Mouse (Mus musculus) megakaryocyte, embryonic 14.5 days (primary cell): ENCODE data around the gene Olfr69. TPM values are rescaled to one million over a fixed set of nuclear protein-coding genes. Genes with fewer than 3 reads are reported as not detected.
"Not testable (repeated sequence)": the region's sequence is repeated elsewhere in the genome, so short reads cannot be mapped to it uniquely, and the experiment has no call there.

ENCODE experiments used
- H3K27me3 ChIP-seq: replicated peaks from 2 replicates; pipeline ENCODE3; 2012; ENCODE audit warnings: inconsistent platforms
- H3K36me3 ChIP-seq: replicated peaks from 2 replicates; pipeline ENCODE3; 2012; ENCODE audit warnings: low read length, inconsistent platforms, mixed read lengths
- H3K4me1 ChIP-seq: 2 replicates; pipeline ENCODE4 v1.6.1; 2012; ENCODE audit warnings: inconsistent platforms
- H3K4me3 ChIP-seq: replicated peaks from 2 replicates; pipeline ENCODE3; 2012; ENCODE audit warnings: moderate library complexity, mild to moderate bottlenecking, inconsistent platforms
- H3K9me3 ChIP-seq: 2 replicates; pipeline ENCODE4 v1.6.1; 2012; ENCODE audit warnings: inconsistent platforms
- FLI1 ChIP-seq: IDR thresholded peaks from 2 replicates; pipeline ENCODE4 v1.6.1; 2012; ENCODE audit warnings: low read length, inconsistent platforms, mixed read lengths
- GATA1 ChIP-seq: IDR thresholded peaks from 3 replicates; pipeline ENCODE4 v1.6.1; 2012; ENCODE audit warnings: mixed read lengths, low read length, inconsistent platforms, borderline replicate concordance
- polyA plus RNA-seq: library from polyadenylated mRNA; stranded (reverse); fragments of >175 nt; gene quantifications from 2 replicates; pipeline ENCODE4 v1.2.3, GENCODE M21; 2012; ENCODE audit warnings: low replicate concordance; ENCODE audit not compliant: insufficient read depth

Gene Olfr69
- polyA plus RNA-seq, 1 experiment: not detected

GRCm38 (mm10) chr7:103806856-103807255, 35.5 kb upstream of the Olfr69 start:
- Histone ChIP-seq H3K9me3 (no peaks in the 10 kb centered on the region), H3K4me1 (peaks cover 30% of the 10 kb centered on the region), H3K27me3 (no peaks in the 10 kb centered on the region), H3K36me3 (no peaks in the 10 kb centered on the region), H3K4me3 (no peak overlapping the region)
- no peak for TF ChIP-seq FLI1
- TF ChIP-seq GATA1: no peak

DNA sequence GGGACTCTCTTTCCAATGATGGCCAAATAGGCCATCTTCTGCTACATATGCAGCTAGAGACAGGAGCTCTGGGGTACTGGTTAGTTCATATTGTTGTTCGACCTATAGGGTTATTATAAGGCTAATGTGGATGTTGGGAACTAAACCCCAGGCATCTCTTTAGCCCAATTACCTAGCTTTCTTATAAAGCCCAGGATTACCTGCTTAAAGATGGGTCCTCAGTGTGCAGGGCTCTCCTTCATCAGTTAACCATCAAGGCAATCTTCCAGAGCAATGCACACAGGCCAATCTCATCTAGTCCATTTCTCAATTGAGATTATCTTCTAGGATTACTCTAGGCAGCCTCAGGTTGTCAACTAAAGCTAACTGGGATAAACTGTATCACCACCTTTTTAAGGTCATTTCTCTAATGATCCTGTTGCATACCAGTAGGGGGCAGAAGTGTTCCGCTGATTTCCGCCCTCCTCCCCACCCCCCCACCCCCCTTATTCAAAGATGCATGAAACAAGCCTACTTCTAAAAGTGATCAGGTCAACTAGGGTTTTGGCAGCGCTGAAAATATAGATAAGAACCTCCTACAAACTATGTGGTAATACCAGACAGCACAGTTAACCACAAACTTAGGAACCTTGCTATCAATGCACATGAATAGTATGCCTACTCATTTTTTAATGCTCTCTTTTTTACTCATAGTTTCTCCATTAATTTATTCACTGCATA, 21.4 kb upstream of the Olfr69 start:
- Histone ChIP-seq H3K9me3 (no peaks in the 10 kb centered on the region), H3K4me1 (peaks cover 8% of the 10 kb centered on the region), H3K36me3 (peaks cover 2% of the 10 kb centered on the region), H3K4me3 (no peak overlapping the region), H3K27me3 (no peaks in the 10 kb centered on the region)
- TF ChIP-seq FLI1 (no peak), GATA1 (no peak)

- Histone ChIP-seq H3K4me1 (peaks cover 11% of the 10 kb centered on the region), H3K4me3 (no peak within 1 kb of the TSS), H3K36me3 (peaks cover 2% of the 10 kb centered on the region), H3K27me3 (no peaks in the 10 kb centered on the region), H3K9me3 (no peaks in the 10 kb centered on the region)
- TF ChIP-seq FLI1 (no peak), GATA1 (no peak)
Observed at GRCm38 (mm10) chr7:103791721-103792120, 20.3 kb upstream of the Olfr69 start, which contains the start of gene Olfr67. TSS of gene Olfr67 (minus strand) at chr7:103791821.

- H3K36me3 ChIP-seq: no peaks in the 10 kb centered on the region
- no peaks in the 10 kb centered on the region for H3K27me3 ChIP-seq
- H3K4me1 ChIP-seq: no peaks in the 10 kb centered on the region
- TF ChIP-seq GATA1 (no peak), FLI1 (no peak)
- no peak within 1 kb of the TSS for H3K4me3 ChIP-seq
- no peaks in the 10 kb centered on the region for H3K9me3 ChIP-seq
Observed at GRCm38 (mm10) chr7:103779598-103779997, 8.2 kb upstream of the Olfr69 start, which contains the start of gene Olfr68. TSS of gene Olfr68 (minus strand) at chr7:103779698.

GRCm38 (mm10) chr7:103777652-103778051, 6.3 kb upstream of the Olfr69 start:
- H3K27me3 ChIP-seq, H3K36me3 ChIP-seq, H3K4me1 ChIP-seq, H3K4me3 ChIP-seq, H3K9me3 ChIP-seq: not testable (repeated sequence)

GRCm38 (mm10) chr7:103767687-103768086, 3.7 kb downstream of the Olfr69 start:
- H3K36me3 ChIP-seq, H3K4me1 ChIP-seq, H3K27me3 ChIP-seq, H3K9me3 ChIP-seq, H3K4me3 ChIP-seq: not testable (repeated sequence)

GRCm38 (mm10) chr7:103762212-103762611, 9.2 kb downstream of the Olfr69 start:
- H3K36me3 ChIP-seq, H3K9me3 ChIP-seq, H3K4me1 ChIP-seq, H3K4me3 ChIP-seq, H3K27me3 ChIP-seq: not testable (repeated sequence)

- Histone ChIP-seq H3K36me3 (no peaks in the 10 kb centered on the region), H3K4me1 (no peaks in the 10 kb centered on the region), H3K4me3 (no peak within 1 kb of the TSS), H3K9me3 (no peaks in the 10 kb centered on the region), H3K27me3 (no peaks in the 10 kb centered on the region)
- no peak for TF ChIP-seq GATA1
- no peak for TF ChIP-seq FLI1
Observed at GRCm38 (mm10) chr7:103757233-103757632, 14.2 kb downstream of the Olfr69 start, which contains the start of gene Olfr630. TSS of gene Olfr630 (minus strand) at chr7:103757333.

GRCm38 (mm10) chr7:103744843-103745242, 26.6 kb downstream of the Olfr69 start, which contains the start of gene Olfr629:
TSS of gene Olfr629 (minus strand) at chr7:103744943.
- H3K4me3 ChIP-seq: no peak within 1 kb of the TSS
- H3K36me3 ChIP-seq: no peaks in the 10 kb centered on the region
- TF ChIP-seq FLI1 (no peak), GATA1 (no peak)
- H3K9me3 ChIP-seq: no peaks in the 10 kb centered on the region
- H3K27me3 ChIP-seq: no peaks in the 10 kb centered on the region
- H3K4me1 ChIP-seq: no peaks in the 10 kb centered on the region

DNA sequence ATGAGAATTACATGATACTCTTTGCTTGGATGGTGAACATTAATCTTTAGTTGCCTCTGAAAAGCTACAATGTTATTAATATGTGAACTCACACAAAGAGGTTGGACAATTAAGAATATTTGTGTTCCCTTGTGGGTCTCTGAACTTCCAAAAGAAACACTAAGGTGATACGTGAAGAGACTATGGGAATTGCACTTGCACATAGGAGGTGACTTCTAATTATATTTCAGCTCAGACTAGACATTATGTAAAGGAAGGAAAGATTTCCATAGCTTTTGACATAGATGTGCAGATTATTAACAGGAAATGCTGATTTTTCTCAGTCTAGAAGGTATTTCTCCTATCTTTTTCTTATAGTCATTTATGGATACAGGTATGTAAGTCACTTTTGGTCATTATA, 41.3 kb downstream of the Olfr69 start, which contains the start of gene Olfr628:
Gene Olfr628, plus strand, starts transcription at position 301 of the 400 bp plus-strand sequence.
- no peaks in the 10 kb centered on the region for H3K4me1 ChIP-seq
- no peaks in the 10 kb centered on the region for H3K27me3 ChIP-seq
- H3K4me3 ChIP-seq: no peak within 1 kb of the TSS
- TF ChIP-seq FLI1: no peak
- TF ChIP-seq GATA1: no peak
- H3K9me3 ChIP-seq: no peaks in the 10 kb centered on the region
- H3K36me3 ChIP-seq: no peaks in the 10 kb centered on the region

- not testable (repeated sequence) for H3K4me3 ChIP-seq, H3K36me3 ChIP-seq, H3K4me1 ChIP-seq, H3K27me3 ChIP-seq, H3K9me3 ChIP-seq
Observed at GRCm38 (mm10) chr7:103716398-103716797, 55.0 kb downstream of the Olfr69 start.

Other genes starting within 250 kb of the Olfr69 start
- gene Olfr612, start 228.9 kb downstream of the Olfr69 start, polyA plus RNA-seq: not detected in 2 replicates
- not detected in 2 replicates for gene Olfr613, start 223.5 kb downstream of the Olfr69 start, polyA plus RNA-seq
- not detected in 2 replicates for gene Olfr615, start 215.5 kb downstream of the Olfr69 start, polyA plus RNA-seq
- gene Olfr616, start 202.5 kb downstream of the Olfr69 start, polyA plus RNA-seq: not detected in 2 replicates
- gene Olfr617, start 198.5 kb downstream of the Olfr69 start, polyA plus RNA-seq: not detected in 2 replicates
- gene Olfr618, start 181.5 kb downstream of the Olfr69 start, polyA plus RNA-seq: not detected in 2 replicates
- not detected in 2 replicates for gene Olfr619, start 171.0 kb downstream of the Olfr69 start, polyA plus RNA-seq
- not detected in 2 replicates for gene Olfr620, start 159.1 kb downstream of the Olfr69 start, polyA plus RNA-seq
- not detected in 2 replicates for gene Olfr622, start 128.9 kb downstream of the Olfr69 start, polyA plus RNA-seq
- gene Olfr623, start 107.9 kb downstream of the Olfr69 start, polyA plus RNA-seq: 0.41 TPM in 1 of 2 replicates, not detected in the other
- not detected in 2 replicates for gene Olfr624, start 100.4 kb downstream of the Olfr69 start, polyA plus RNA-seq
- gene Olfr625-ps1, start 88.9 kb downstream of the Olfr69 start, polyA plus RNA-seq: not detected in 2 replicates
- gene Olfr243, start 56.9 kb downstream of the Olfr69 start, polyA plus RNA-seq: not detected in 2 replicates
- not detected in 2 replicates for gene Olfr628, start 41.2 kb downstream of the Olfr69 start, polyA plus RNA-seq
- not detected in 2 replicates for gene Olfr629, start 26.7 kb downstream of the Olfr69 start, polyA plus RNA-seq
- gene Olfr630, start 14.3 kb downstream of the Olfr69 start, polyA plus RNA-seq: not detected in 2 replicates
- gene Olfr68, start 8.1 kb upstream of the Olfr69 start, polyA plus RNA-seq: not detected in 2 replicates
- gene Olfr67, start 20.2 kb upstream of the Olfr69 start, polyA plus RNA-seq: not detected in 2 replicates
- gene Hbb-bt, start 42.4 kb upstream of the Olfr69 start, polyA plus RNA-seq: 492 and 1,761 TPM in 2 replicates
- 423 and 663 TPM in 2 replicates for gene Hbb-bs, start 56.5 kb upstream of the Olfr69 start, polyA plus RNA-seq
- not detected in 2 replicates for gene Hbb-bh2, start 68.9 kb upstream of the Olfr69 start, polyA plus RNA-seq
- gene Hbb-bh1, start 71.6 kb upstream of the Olfr69 start, polyA plus RNA-seq: not detected in 2 replicates
- 3.6 TPM in 1 of 2 replicates, not detected in the other for gene Hbb-y, start 81.6 kb upstream of the Olfr69 start, polyA plus RNA-seq
- gene Olfr66, start 114.7 kb upstream of the Olfr69 start, polyA plus RNA-seq: not detected in 2 replicates
- gene Olfr64, start 122.9 kb upstream of the Olfr69 start, polyA plus RNA-seq: not detected in 2 replicates
- not detected in 2 replicates for gene Olfr65, start 131.9 kb upstream of the Olfr69 start, polyA plus RNA-seq
- gene Olfr631, start 157.2 kb upstream of the Olfr69 start, polyA plus RNA-seq: not detected in 2 replicates
- gene Olfr632, start 162.8 kb upstream of the Olfr69 start, polyA plus RNA-seq: not detected in 2 replicates
- gene Olfr633, start 172.8 kb upstream of the Olfr69 start, polyA plus RNA-seq: not detected in 2 replicates
- not detected in 2 replicates for gene Olfr635, start 199.6 kb upstream of the Olfr69 start, polyA plus RNA-seq
- not detected in 2 replicates for gene Olfr638, start 227.2 kb upstream of the Olfr69 start, polyA plus RNA-seq
- gene Olfr639, start 245.7 kb upstream of the Olfr69 start, polyA plus RNA-seq: not detected in 2 replicates